Mouse (Mus musculus): ENCODE measurements around the gene Stx5a.

DNA sequence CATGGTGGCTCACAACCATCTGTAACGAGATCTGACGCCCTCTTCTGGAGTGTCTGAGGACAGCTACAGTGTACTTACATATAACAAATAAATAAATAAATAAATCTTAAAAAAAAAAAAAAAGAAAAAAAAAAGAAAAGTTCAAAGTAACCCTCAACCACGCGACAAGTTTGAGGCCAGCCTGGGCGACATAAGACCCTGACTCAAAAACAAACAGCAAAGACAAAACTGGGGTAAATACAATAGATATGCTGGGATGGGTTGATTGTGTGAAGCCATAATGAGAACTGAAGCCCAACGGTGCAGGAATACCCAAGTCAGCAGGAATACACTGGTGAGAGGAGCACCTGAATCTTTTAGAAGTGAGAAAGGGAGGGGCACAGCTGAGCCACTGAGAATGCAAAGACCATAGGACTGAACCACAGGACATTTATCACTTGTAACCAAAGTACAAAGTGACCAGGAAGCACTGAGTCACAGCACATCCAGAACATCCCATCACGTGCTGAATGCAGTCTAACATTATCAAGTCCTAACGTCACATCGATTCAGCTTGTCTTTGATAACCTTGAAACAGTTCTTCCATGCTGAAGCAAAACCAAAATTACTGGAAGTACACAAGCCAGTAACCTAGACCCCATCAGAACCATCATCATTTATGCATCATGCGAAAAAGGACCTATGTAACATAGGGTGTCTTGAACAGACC, 24.3 kb upstream of the Stx5a start:
- TF ChIP-seq POLR2A (IDR thresholded peaks at IDR 0.05; ENCODE audit: insufficient read length, low read depth): no peak
- TF ChIP-seq USF1 (IDR thresholded peaks at IDR 0.05; ENCODE audit: low read depth): no peak
